Mouse (Mus musculus) myocyte (in vitro differentiated cells): ENCODE results near the gene Fat3. TPM values are rescaled to one million over a fixed set of nuclear protein-coding genes. Genes with fewer than 3 reads are reported as not detected.

Experiments used
- H3K27me3 ChIP-seq: one replicate; pipeline ENCODE4 v1.6.1; 2011; ENCODE audit not compliant: control insufficient read depth, insufficient read depth, insufficient read length
- H3K36me3 ChIP-seq: one replicate; pipeline ENCODE4 v1.6.1; 2011; ENCODE audit not compliant: control insufficient read depth, insufficient read depth
- H3K4me2 ChIP-seq: one replicate; pipeline ENCODE4 v1.6.1; 2011; ENCODE audit warnings: low read depth, control low read depth
- H3K4me3 ChIP-seq: one replicate; pipeline ENCODE4 v1.5.1; 2011; ENCODE audit warnings: mild to moderate bottlenecking, control low read depth, moderate library complexity
- H3K79me2 ChIP-seq: one replicate; pipeline ENCODE4 v1.6.1; 2011; ENCODE audit not compliant: control insufficient read depth, insufficient read depth
- H3ac ChIP-seq: one replicate; pipeline ENCODE4 v1.6.1; 2011; ENCODE audit not compliant: control insufficient read depth, insufficient read length
- CEBPB ChIP-seq: IDR thresholded peaks from 2 replicates; pipeline ENCODE4 v1.6.1; 2011; ENCODE audit warnings: mild to moderate bottlenecking, moderate library complexity; ENCODE audit not compliant: poor library complexity, insufficient read depth, severe bottlenecking
- E2F4 ChIP-seq: IDR thresholded peaks from one replicate; pipeline ENCODE4 v1.6.1; 2011; ENCODE audit warnings: mild to moderate bottlenecking, control low read depth, moderate library complexity; ENCODE audit not compliant: insufficient read depth
- MAX ChIP-seq: IDR thresholded peaks from one replicate; pipeline ENCODE4 v1.6.1; 2011; ENCODE audit warnings: low read depth, mild to moderate bottlenecking, control low read depth
- MYOD1 ChIP-seq, 3 experiments: IDR thresholded peaks; one replicate each; pipeline ENCODE4 v1.6.1; 2011; ENCODE audit warnings: control low read depth in 2 of 3, low read depth in 2 of 3, mild to moderate bottlenecking in 2 of 3, moderate library complexity in 1 of 3; ENCODE audit not compliant: insufficient read length in 2 of 3, control insufficient read depth in 1 of 3
- MYOG ChIP-seq, 3 experiments: IDR thresholded peaks; one replicate each; pipeline ENCODE4 v1.6.1; 2011; ENCODE audit warnings: control low read depth in 2 of 3, low read depth in 2 of 3, mild to moderate bottlenecking in 2 of 3; ENCODE audit not compliant: insufficient read length in 2 of 3, control insufficient read depth in 1 of 3, insufficient read depth in 1 of 3
- POLR2A ChIP-seq: IDR thresholded peaks from one replicate; pipeline ENCODE4 v1.6.1; 2011; ENCODE audit warnings: low read depth, mild to moderate bottlenecking, control low read depth, moderate library complexity; ENCODE audit not compliant: insufficient read length
- POLR2AphosphoS2 ChIP-seq: IDR thresholded peaks from one replicate; pipeline ENCODE4 v1.6.1; 2011; ENCODE audit warnings: low read depth, control low read depth; ENCODE audit not compliant: insufficient read length
- REST ChIP-seq: IDR thresholded peaks from one replicate; pipeline ENCODE4 v1.6.1; 2011; ENCODE audit warnings: mild to moderate bottlenecking, control low read depth, moderate library complexity; ENCODE audit not compliant: insufficient read depth, insufficient read length
- SRF ChIP-seq: IDR thresholded peaks from one replicate; pipeline ENCODE4 v1.6.1; 2011; ENCODE audit warnings: low read depth; ENCODE audit not compliant: control insufficient read depth, insufficient read length
- TCF12 ChIP-seq: IDR thresholded peaks from one replicate; pipeline ENCODE4 v1.6.1; 2011; ENCODE audit warnings: mild to moderate bottlenecking, control low read depth; ENCODE audit not compliant: poor library complexity, insufficient read depth, severe bottlenecking
- TCF3 ChIP-seq: IDR thresholded peaks from one replicate; pipeline ENCODE4 v1.6.1; 2011; ENCODE audit warnings: low read depth, control low read depth; ENCODE audit not compliant: insufficient read length
- USF1 ChIP-seq: IDR thresholded peaks from one replicate; pipeline ENCODE4 v1.6.1; 2011; ENCODE audit warnings: low read depth, mild to moderate bottlenecking, control low read depth, moderate library complexity
- polyA plus RNA-seq: library from polyadenylated mRNA; unstranded; fragments of >200 nt; fragmentation: generic; extraction: Trizol; gene quantifications from one replicate; pipeline ENCODE4 v1.2.1, GENCODE M21; 2012; ENCODE audit warnings: missing spikeins

The Fat3 gene
- polyA plus RNA-seq, 1 experiment = not detected

DNA sequence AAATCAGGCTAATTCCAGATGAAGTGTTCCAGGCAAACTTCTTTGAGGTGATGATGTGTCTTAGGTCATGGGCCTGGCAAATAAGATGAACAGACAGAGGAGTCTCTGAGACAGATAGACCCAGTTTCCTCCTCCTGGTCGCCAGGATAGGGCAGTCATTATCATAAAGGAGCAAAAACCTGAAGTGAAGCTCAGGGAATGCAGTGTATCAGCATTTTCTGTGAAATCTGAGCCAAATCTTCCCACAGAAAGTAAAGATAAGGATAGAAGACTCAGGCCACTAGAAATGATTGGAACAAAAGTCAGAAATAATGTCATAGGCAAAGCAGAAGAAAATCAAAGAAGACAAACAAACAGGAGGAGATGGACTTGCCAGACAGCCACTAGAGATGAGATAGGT, 287.8 kb downstream of the Fat3 start:
- H3K36me3 ChIP-seq = no peaks in the 10 kb centered on the region
- H3K4me3 ChIP-seq = no peak overlapping the region
- no peaks in the 10 kb centered on the region for H3K79me2 ChIP-seq
- no peak overlapping the region for H3K4me2 ChIP-seq
- TF ChIP-seq POLR2AphosphoS2 (no peak), POLR2A (no peak), MYOD1 (IDR thresholded peaks at IDR 0.05; ENCODE audit: control insufficient read depth in 1 of 3, insufficient read length in 2 of 3, low read depth in 2 of 3) (no peak), USF1 (no peak), MAX (no peak), SRF (no peak), REST (no peak), TCF12 (no peak)
- no peaks in the 10 kb centered on the region for H3K27me3 ChIP-seq
- H3ac ChIP-seq = no peak overlapping the region

- no peak for TF ChIP-seq MYOD1 (IDR thresholded peaks at IDR 0.05; ENCODE audit: control insufficient read depth in 1 of 3, insufficient read length in 2 of 3, low read depth in 2 of 3)
- TF ChIP-seq MYOG (IDR thresholded peaks at IDR 0.05; ENCODE audit: control insufficient read depth in 1 of 3, insufficient read depth in 1 of 3, insufficient read length in 2 of 3, low read depth in 2 of 3) = no peak
- TF ChIP-seq REST = no peak
- no peak for TF ChIP-seq POLR2AphosphoS2
- TF ChIP-seq POLR2A = no peak
- no peak for TF ChIP-seq SRF
- TF ChIP-seq TCF3 = no peak
- TF ChIP-seq MAX = no peak
- TF ChIP-seq E2F4 = no peak
- no peak for TF ChIP-seq USF1
- TF ChIP-seq TCF12 = no peak
- no peak for TF ChIP-seq CEBPB
Measured at GRCm38 (mm10) chr9:16212628-16213027, 288.5 kb downstream of the Fat3 start.

GRCm38 (mm10) chr9:16212163-16212562, 288.9 kb downstream of the Fat3 start:
- no peaks in the 10 kb centered on the region for H3K27me3 ChIP-seq
- no peak overlapping the region for H3K4me3 ChIP-seq
- TF ChIP-seq MYOG (IDR thresholded peaks at IDR 0.05; ENCODE audit: control insufficient read depth in 1 of 3, insufficient read depth in 1 of 3, insufficient read length in 2 of 3, low read depth in 2 of 3) (no peak), MYOD1 (IDR thresholded peaks at IDR 0.05; ENCODE audit: control insufficient read depth in 1 of 3, insufficient read length in 2 of 3, low read depth in 2 of 3) (no peak), CEBPB (no peak), E2F4 (no peak), TCF12 (no peak), TCF3 (no peak)
- no peaks in the 10 kb centered on the region for H3K36me3 ChIP-seq
- H3K79me2 ChIP-seq = no peaks in the 10 kb centered on the region
- no peak overlapping the region for H3ac ChIP-seq
- no peak overlapping the region for H3K4me2 ChIP-seq

More at GRCm38 (mm10) chr9:16212628-16213027, 288.5 kb downstream of the Fat3 start:
- no peak overlapping the region for H3K4me2 ChIP-seq
- H3K79me2 ChIP-seq = no peaks in the 10 kb centered on the region
- no peaks in the 10 kb centered on the region for H3K27me3 ChIP-seq
- H3ac ChIP-seq = no peak overlapping the region
- H3K4me3 ChIP-seq = no peak overlapping the region
- no peaks in the 10 kb centered on the region for H3K36me3 ChIP-seq

DNA sequence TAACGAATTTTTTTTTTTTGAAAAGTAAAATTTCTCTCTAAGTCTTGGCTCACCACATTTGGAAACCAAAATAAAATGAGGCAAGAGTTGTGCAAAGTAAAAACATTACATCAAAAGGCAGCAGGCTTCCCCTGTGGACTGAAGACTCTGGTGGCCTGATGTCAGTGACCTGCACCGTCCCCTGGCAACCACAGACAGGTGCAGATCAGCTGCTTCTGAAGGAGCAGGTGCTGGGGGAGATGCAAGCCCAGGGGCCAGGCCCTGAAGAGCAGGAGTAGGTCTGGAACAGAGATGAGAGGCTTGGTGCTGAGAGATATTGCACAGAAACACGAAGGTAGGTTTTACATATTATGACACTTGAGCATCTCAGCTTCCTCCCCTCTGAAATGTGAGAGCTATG, 289.6 kb downstream of the Fat3 start:
- Histone ChIP-seq H3K79me2 (no peaks in the 10 kb centered on the region), H3K4me2 (no peak overlapping the region), H3K4me3 (no peak overlapping the region), H3K36me3 (no peaks in the 10 kb centered on the region), H3K27me3 (no peaks in the 10 kb centered on the region), H3ac (no peak overlapping the region)
- TF ChIP-seq MYOD1 (IDR thresholded peaks at IDR 0.05; ENCODE audit: control insufficient read depth in 1 of 3, insufficient read length in 2 of 3, low read depth in 2 of 3) = peak in 2 of 3 experiments; percentile 30 to 57
- no peak for TF ChIP-seq USF1
- TF ChIP-seq POLR2AphosphoS2 = no peak
- peak in 2 of 3 experiments; percentile 56 to 79 for TF ChIP-seq MYOG (IDR thresholded peaks at IDR 0.05; ENCODE audit: control insufficient read depth in 1 of 3, insufficient read depth in 1 of 3, insufficient read length in 2 of 3, low read depth in 2 of 3)

DNA sequence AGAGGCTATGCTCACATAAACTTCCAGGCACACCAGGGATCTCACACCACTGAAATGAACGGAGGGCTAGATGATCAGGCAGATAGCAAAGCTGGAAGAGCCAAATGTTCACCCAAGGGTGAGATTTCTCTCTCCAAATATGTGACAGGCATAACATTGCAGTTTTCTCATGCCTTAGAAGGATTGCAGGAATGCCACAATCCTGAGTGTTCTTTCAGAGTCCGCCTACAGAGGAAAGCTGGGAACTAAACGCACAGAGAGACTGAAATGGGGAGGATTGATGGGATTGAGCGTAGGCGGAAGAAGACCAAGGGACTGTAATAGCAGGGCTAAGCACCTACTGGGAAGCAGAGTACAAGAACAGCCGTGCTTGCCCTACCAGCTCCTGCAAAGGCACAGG, 298.8 kb downstream of the Fat3 start:
- Histone ChIP-seq H3K4me3 (no peak overlapping the region), H3ac (no peak overlapping the region), H3K36me3 (no peaks in the 10 kb centered on the region), H3K4me2 (peak overlapping the region; percentile 6), H3K27me3 (no peaks in the 10 kb centered on the region), H3K79me2 (no peaks in the 10 kb centered on the region)
- no peak for TF ChIP-seq TCF3
- TF ChIP-seq CEBPB = no peak
- TF ChIP-seq MYOD1 (IDR thresholded peaks at IDR 0.05; ENCODE audit: control insufficient read depth in 1 of 3, insufficient read length in 2 of 3, low read depth in 2 of 3) = no peak
- no peak for TF ChIP-seq SRF
- TF ChIP-seq MAX = no peak
- no peak for TF ChIP-seq REST
- no peak for TF ChIP-seq POLR2A
- no peak for TF ChIP-seq MYOG (IDR thresholded peaks at IDR 0.05; ENCODE audit: control insufficient read depth in 1 of 3, insufficient read depth in 1 of 3, insufficient read length in 2 of 3, low read depth in 2 of 3)
- no peak for TF ChIP-seq TCF12
- no peak for TF ChIP-seq POLR2AphosphoS2
- TF ChIP-seq USF1 = no peak
- no peak for TF ChIP-seq E2F4
